In the genomic region with DNA sequence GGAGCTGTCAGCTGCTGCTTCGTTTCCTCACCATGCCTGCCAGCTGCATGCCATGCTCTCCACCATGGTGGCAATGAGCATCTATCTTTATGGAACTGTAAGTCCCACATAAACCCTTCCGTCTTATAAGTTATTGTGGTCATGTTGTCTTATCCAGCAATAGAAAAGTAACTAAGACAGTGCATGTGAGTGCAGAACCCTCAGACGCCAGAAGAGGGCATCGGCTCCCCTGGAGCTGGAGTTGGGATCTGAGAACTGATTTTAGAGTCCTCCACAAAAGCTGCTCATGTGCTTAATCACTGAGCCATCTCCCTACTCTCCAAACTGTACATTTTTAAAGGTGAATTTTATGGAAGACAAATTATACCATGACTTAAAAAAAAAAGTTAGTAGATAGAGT, we compare ENCODE assay signal across 11 mouse cellular contexts. TPM values are rescaled to one million over a fixed set of nuclear protein-coding genes. Genes with fewer than 3 reads are reported as not detected.
DNase-seq lines count a peak whose midpoint lies in the region; ATAC-seq lines count a peak whose summit lies in the region.
"Had no signal": no experiment of that assay in that cellular context is flagged by ENCODE, and none has a peak within 500 bp of the region (broad histone marks: within the 10 kb centered on the region; RNA-seq: fewer than 3 reads in every experiment).

No protein-coding gene starts in this region.

- H3K4me2 ChIP-seq in limb, embryonic 11.5 days (ENCODE audit: low read depth, severe bottlenecking) = no peak overlapping the region
- H3K4me2 ChIP-seq: lung, embryonic 15.5 days; stomach, embryonic 15.5 days had no signal

- peak; percentile 42 to 75 for DNase-seq in adrenal gland, adult (ENCODE audit: inconsistent age in 2 of 2, low spot score in 1 of 2)
- DNase-seq in adrenal gland, postnatal 4 days (ENCODE audit: low spot score in 2 of 2) = no peak
- DNase-seq in limb, embryonic 11.5 days (ENCODE audit: low spot score) = peak; percentile 42
- DNase-seq in limb, embryonic 10.5 days (ENCODE audit: low spot score) = no peak
- DNase-seq in adrenal gland, postnatal 10 days = peak; percentile 72
- peak; percentile 73 for DNase-seq in kidney, postnatal 10 days
- peak; percentile 10 to 61 for DNase-seq in thymus, postnatal 10 days (ENCODE audit: low spot score in 2 of 2)
- DNase-seq in right cerebral cortex, postnatal 10 days (ENCODE audit: low spot score in 2 of 2) = no peak

- no peaks in the 10 kb centered on the region for H3K4me1 ChIP-seq in limb, embryonic 11.5 days (ENCODE audit: control insufficient read depth, insufficient read depth, low read length)
- H3K4me1 ChIP-seq in limb, embryonic 10.5 days = no peaks in the 10 kb centered on the region
- H3K4me1 ChIP-seq: stomach, embryonic 15.5 days had no signal

- WGBS in limb, embryonic 11.5 days = 66% methylated on average over 4 of the region's 4 CpGs
- 59% methylated on average over 4 of the region's 4 CpGs for WGBS in limb, embryonic 10.5 days

- H3K4me3 ChIP-seq in limb, embryonic 11.5 days (ENCODE audit: low read depth, low read length) = no peak overlapping the region
- H3K4me3 ChIP-seq in limb, embryonic 10.5 days = no peak overlapping the region
- H3K4me3 ChIP-seq: lung, embryonic 15.5 days; stomach, embryonic 15.5 days had no signal

- no peaks in the 10 kb centered on the region for H3K9me3 ChIP-seq in limb, embryonic 11.5 days (ENCODE audit: control insufficient read depth, low read length)
- H3K9me3 ChIP-seq in limb, embryonic 10.5 days (replicated peaks) = no peaks in the 10 kb centered on the region
- H3K9me3 ChIP-seq: lung, embryonic 15.5 days; stomach, embryonic 15.5 days had no signal

- no peak overlapping the region for H3K27ac ChIP-seq in limb, embryonic 11.5 days (replicated peaks; ENCODE audit: low read depth, low read length)
- H3K27ac ChIP-seq in limb, embryonic 10.5 days = no peak overlapping the region
- H3K27ac ChIP-seq: lung, embryonic 15.5 days; stomach, embryonic 15.5 days had no signal

- H3K27me3 ChIP-seq in limb, embryonic 11.5 days (ENCODE audit: control insufficient read depth, insufficient read depth, low read length) = no peaks in the 10 kb centered on the region
- H3K27me3 ChIP-seq in limb, embryonic 10.5 days (ENCODE audit: low read depth, poor library complexity, severe bottlenecking) = no peaks in the 10 kb centered on the region
- H3K27me3 ChIP-seq: lung, embryonic 15.5 days; stomach, embryonic 15.5 days had no signal

- no peaks in the 10 kb centered on the region for H3K36me3 ChIP-seq in limb, embryonic 11.5 days (ENCODE audit: control insufficient read depth, insufficient read depth, low read length)
- no peaks in the 10 kb centered on the region for H3K36me3 ChIP-seq in limb, embryonic 10.5 days
- H3K36me3 ChIP-seq: lung, embryonic 15.5 days; stomach, embryonic 15.5 days had no signal

- H3K9ac ChIP-seq in limb, embryonic 11.5 days (ENCODE audit: low read length) = no peak overlapping the region
- H3K9ac ChIP-seq: lung, embryonic 15.5 days; stomach, embryonic 15.5 days had no signal

- no peak for ATAC-seq in limb, embryonic 11.5 days (ENCODE audit: insufficient number of reproducible peaks, low FRiP score, low TSS enrichment, low read depth)

RNA-seq across cellular contexts. Expression of a gene that starts 14.1 kb away (rescaled TPM):
- total RNA-seq in adrenal gland, postnatal 4 days (2021) = 10 to 100 TPM; 16.2 to 16.9 TPM
- 3.1 and 3.4 TPM in 2 replicates for polyA plus RNA-seq in limb, embryonic 11.5 days (2014; fragmentation: Nextera tagmentation; extraction: Ambion mirVana)
- polyA plus RNA-seq in limb, embryonic 10.5 days (2016; fragmentation: Nextera tagmentation; extraction: Ambion mirVana) = 2.8 and 3.1 TPM in 2 replicates
- total RNA-seq in adrenal gland, postnatal 10 days (2021) = 10 to 100 TPM; 14.9 to 17.5 TPM
- polyA plus RNA-seq: C2C12 had no signal

RNA-seq across cellular contexts. Expression of a gene that starts 43.6 kb away (rescaled TPM):
- 10 to 100 TPM; 68.0 to 72.1 TPM for total RNA-seq in adrenal gland, postnatal 4 days (2021)
- 23.5 and 24.5 TPM in 2 replicates for polyA plus RNA-seq in limb, embryonic 11.5 days (2014; fragmentation: Nextera tagmentation; extraction: Ambion mirVana)
- 15.6 and 16.0 TPM in 2 replicates for polyA plus RNA-seq in limb, embryonic 10.5 days (2016; fragmentation: Nextera tagmentation; extraction: Ambion mirVana)
- 10 to 100 TPM; 52.4 to 55.4 TPM for total RNA-seq in adrenal gland, postnatal 10 days (2021)

RNA-seq across cellular contexts. Expression of a gene that starts 52.6 kb away (rescaled TPM):
- total RNA-seq in adrenal gland, postnatal 4 days (2021) = 1 to 10 TPM; 5.8 to 6.1 TPM
- 0.23 and 0.77 TPM in 2 replicates for polyA plus RNA-seq in limb, embryonic 11.5 days (2014; fragmentation: Nextera tagmentation; extraction: Ambion mirVana)
- polyA plus RNA-seq in limb, embryonic 10.5 days (2016; fragmentation: Nextera tagmentation; extraction: Ambion mirVana) = 0.41 and 0.56 TPM in 2 replicates
- 1 to 10 TPM; 3.5 to 5.0 TPM for total RNA-seq in adrenal gland, postnatal 10 days (2021)

Comparison
In these comparisons a context has a peak if more than half of its experiments do, and no peak if none do; other contexts are left out.
1. DNase-seq: peak in adrenal gland, adult (2 of 2), limb, embryonic 11.5 days (single experiment), adrenal gland, postnatal 10 days (single experiment), kidney, postnatal 10 days (single experiment) and thymus, postnatal 10 days (2 of 2); none in adrenal gland, postnatal 4 days (0 of 2), limb, embryonic 10.5 days (single experiment) and right cerebral cortex, postnatal 10 days (0 of 2).